In the genomic region with DNA sequence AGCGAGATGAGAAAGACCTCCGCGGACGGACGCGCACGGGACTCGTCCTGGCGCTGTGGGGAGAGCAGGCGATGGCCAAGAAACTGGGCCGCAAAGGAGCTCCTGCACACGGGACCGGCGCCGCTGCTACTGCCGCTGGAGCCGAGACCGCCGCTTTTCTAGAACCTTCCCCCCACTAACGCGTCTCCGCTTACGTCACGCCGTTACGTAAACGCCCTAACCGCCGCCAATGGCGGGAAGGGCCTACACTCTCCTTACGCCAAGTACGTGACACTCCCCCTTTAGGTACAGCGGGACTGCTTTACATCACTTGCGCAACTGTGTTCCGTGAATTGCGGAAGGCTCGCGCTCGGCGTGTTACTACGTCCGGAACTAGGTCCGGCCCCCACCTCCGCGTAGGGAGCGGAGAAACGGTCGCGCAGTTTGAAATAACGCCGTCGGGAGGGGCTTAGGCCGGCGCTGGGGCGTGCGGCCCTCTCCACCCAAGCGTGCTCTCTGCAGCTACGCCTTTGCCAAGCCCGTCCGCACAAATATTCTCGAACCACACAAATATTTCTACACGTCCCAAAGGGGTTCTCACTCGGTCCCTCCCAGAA, we compare ENCODE assay signal across 7 mouse cellular contexts. TPM values are rescaled to one million over a fixed set of nuclear protein-coding genes. Genes with fewer than 3 reads are reported as not detected.
DNase-seq lines count a peak whose midpoint lies in the region; ATAC-seq lines count a peak whose summit lies in the region.

A gene (minus strand): TSS at position 180 of the 596 bp plus-strand sequence.

- H3K4me3 ChIP-seq in intestine, embryonic 16.5 days (ENCODE audit: low read length): peak within 1 kb of the TSS; percentile 97
- peak within 1 kb of the TSS; percentile 97 for H3K4me3 ChIP-seq in midbrain, embryonic 11.5 days (ENCODE audit: low read depth, low read length)

- WGBS in intestine, embryonic 16.5 days: under 1% methylated on average over 63 of the region's 63 CpGs
- under 1% methylated on average over 63 of the region's 63 CpGs for WGBS in midbrain, embryonic 11.5 days

- no peaks in the 10 kb centered on the region for H3K27me3 ChIP-seq in intestine, embryonic 16.5 days (replicated peaks; ENCODE audit: control insufficient read depth, insufficient read depth, low read length)
- H3K27me3 ChIP-seq in midbrain, embryonic 11.5 days (ENCODE audit: control insufficient read depth, insufficient read depth, low read length): no peaks in the 10 kb centered on the region

- no peaks in the 10 kb centered on the region for H3K9me3 ChIP-seq in intestine, embryonic 16.5 days (ENCODE audit: control insufficient read depth, low read length)
- no peaks in the 10 kb centered on the region for H3K9me3 ChIP-seq in midbrain, embryonic 11.5 days (ENCODE audit: control insufficient read depth, low read length)

- DNase-seq in adrenal gland, adult 8-10 months: peak; percentile 97
- peak; percentile 99 for DNase-seq in embryo, embryonic 9.5 days (ENCODE audit: extremely low spot score)
- DNase-seq in gastrocnemius, postnatal 4 days (ENCODE audit: low spot score in 2 of 2): peak; percentile 98
- peak; percentile 99 to 100 for DNase-seq in left cerebral cortex, postnatal 36 days (ENCODE audit: low spot score in 2 of 2)
- DNase-seq in midbrain, embryonic 11.5 days (ENCODE audit: low spot score, missing footprints): peak; percentile 100
- peak; percentile 100 for DNase-seq in skeletal muscle tissue, adult 2 months (ENCODE audit: low read depth, low spot score)

- H3K27ac ChIP-seq in intestine, embryonic 16.5 days (ENCODE audit: low read length): peak within 1 kb of the TSS; percentile 100
- H3K27ac ChIP-seq in midbrain, embryonic 11.5 days (ENCODE audit: low read depth, low read length): peak within 1 kb of the TSS; percentile 100

- H3K36me3 ChIP-seq in intestine, embryonic 16.5 days (ENCODE audit: control insufficient read depth, insufficient read depth, low read length): peaks cover 7% of the 10 kb centered on the region; the same call in 1 of the 2 replicates
- peaks cover 11% of the 10 kb centered on the region for H3K36me3 ChIP-seq in midbrain, embryonic 11.5 days (ENCODE audit: control insufficient read depth, insufficient read depth, low read length)

- peak within 1 kb of the TSS; percentile 99 for H3K9ac ChIP-seq in intestine, embryonic 16.5 days (ENCODE audit: low read depth, low read length)
- peak within 1 kb of the TSS; percentile 100 for H3K9ac ChIP-seq in midbrain, embryonic 11.5 days (ENCODE audit: low read length)

- peak; percentile 92 for ATAC-seq in intestine, embryonic 16.5 days
- ATAC-seq in midbrain, embryonic 11.5 days (ENCODE audit: low FRiP score): peak; percentile 89

- intact Hi-C loops in left cerebral cortex, postnatal 36 days (cut with DNase I): loop anchor here (2.0 to 10.0 kb wide), 4 partner anchors 55 to 385 kb away; no protein-coding TSS in a partner anchor

- H3K4me2 ChIP-seq in intestine, embryonic 16.5 days (ENCODE audit: low read depth, low read length): peak within 1 kb of the TSS; percentile 43
- peak within 1 kb of the TSS; percentile 72 for H3K4me2 ChIP-seq in midbrain, embryonic 11.5 days

- peaks cover 25% of the 10 kb centered on the region for H3K4me1 ChIP-seq in intestine, embryonic 16.5 days (ENCODE audit: control insufficient read depth, insufficient read depth, low read length)
- peaks cover 23% of the 10 kb centered on the region for H3K4me1 ChIP-seq in midbrain, embryonic 11.5 days (ENCODE audit: control insufficient read depth, insufficient read depth, low read length)

RNA-seq across cellular contexts. Expression of the gene that starts here (rescaled TPM):
- 100 to 1,000 TPM; 423 to 743 (median 588) TPM for total RNA-seq in adrenal gland, adult 8-10 months (2022)
- total RNA-seq in gastrocnemius, postnatal 4 days (2021): 100 to 1,000 TPM; 490 to 525 TPM
- 1,302 and 1,450 TPM in 2 replicates for polyA plus RNA-seq in intestine, embryonic 16.5 days (2015; fragmentation: Nextera tagmentation; extraction: Ambion mirVana)
- 100 to 1,000 TPM; 350 to 464 TPM for total RNA-seq in left cerebral cortex, postnatal 36 days (2021)
- polyA plus RNA-seq in midbrain, embryonic 11.5 days (2014; fragmentation: Nextera tagmentation; extraction: Ambion mirVana): 1,654 and 1,893 TPM in 2 replicates

Comparison
In these comparisons a context has a peak if more than half of its experiments do, and no peak if none do; other contexts are left out.
1. Peak in every context shown above with its lines: DNase-seq, ATAC-seq, H3K4me3 ChIP-seq and H3K27ac ChIP-seq.